Mouse (Mus musculus) bone marrow macrophage, adult 2 months (primary cell): ENCODE data around the gene Fscn2.

Experiments used
- CTCF ChIP-seq: IDR thresholded peaks from 2 replicates; pipeline ENCODE4 v1.5.1; 2012; ENCODE audit warnings: low read depth, mild to moderate bottlenecking, low read length, moderate library complexity
- POLR2A ChIP-seq: IDR thresholded peaks from 2 replicates; pipeline ENCODE4 v1.6.1; 2012; ENCODE audit warnings: mild to moderate bottlenecking, low read depth, low read length, borderline replicate concordance

GRCm38 (mm10) chr11:120406445-120406844, 45.1 kb downstream of the Fscn2 start:
- TF ChIP-seq CTCF = no peak
- no peak for TF ChIP-seq POLR2A
